Mouse (Mus musculus): ENCODE results near the gene Tnk2.

Gene Tnk2

DNA sequence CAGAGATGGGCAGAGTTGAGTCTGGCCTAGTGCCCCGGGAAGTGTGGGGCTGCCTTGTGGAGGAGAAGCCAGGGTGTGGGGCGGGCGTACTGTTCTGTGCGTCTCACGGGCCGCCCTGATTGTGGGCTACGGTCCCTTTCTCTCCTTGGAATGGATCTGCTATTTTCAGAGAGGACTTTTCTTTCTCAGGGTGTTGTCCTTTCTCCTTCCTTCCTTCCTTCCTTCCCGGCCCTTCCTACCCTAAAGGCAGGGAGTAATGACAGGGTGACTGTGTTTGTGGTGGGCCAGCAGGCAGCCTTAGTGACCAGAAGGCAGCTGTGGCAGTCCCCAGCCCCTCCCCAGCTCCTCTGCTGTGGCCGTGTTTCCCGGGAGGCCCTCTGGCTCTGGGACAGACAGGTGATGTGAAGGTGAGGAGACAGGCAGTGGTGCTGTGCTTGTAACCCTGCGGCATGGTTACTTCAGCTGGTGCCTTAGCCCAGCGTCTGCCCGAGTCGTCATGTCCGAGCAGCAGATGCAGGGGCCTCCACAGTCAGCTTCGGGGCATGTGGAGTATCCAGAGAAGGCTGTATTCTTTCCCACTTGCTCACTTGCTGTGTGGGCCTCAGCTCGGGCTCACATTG is 30.6 kb downstream of the Tnk2 start:
- ATAC-seq (ENCODE audit: insufficient number of reproducible peaks, low FRiP score, low TSS enrichment): no peak

DNA sequence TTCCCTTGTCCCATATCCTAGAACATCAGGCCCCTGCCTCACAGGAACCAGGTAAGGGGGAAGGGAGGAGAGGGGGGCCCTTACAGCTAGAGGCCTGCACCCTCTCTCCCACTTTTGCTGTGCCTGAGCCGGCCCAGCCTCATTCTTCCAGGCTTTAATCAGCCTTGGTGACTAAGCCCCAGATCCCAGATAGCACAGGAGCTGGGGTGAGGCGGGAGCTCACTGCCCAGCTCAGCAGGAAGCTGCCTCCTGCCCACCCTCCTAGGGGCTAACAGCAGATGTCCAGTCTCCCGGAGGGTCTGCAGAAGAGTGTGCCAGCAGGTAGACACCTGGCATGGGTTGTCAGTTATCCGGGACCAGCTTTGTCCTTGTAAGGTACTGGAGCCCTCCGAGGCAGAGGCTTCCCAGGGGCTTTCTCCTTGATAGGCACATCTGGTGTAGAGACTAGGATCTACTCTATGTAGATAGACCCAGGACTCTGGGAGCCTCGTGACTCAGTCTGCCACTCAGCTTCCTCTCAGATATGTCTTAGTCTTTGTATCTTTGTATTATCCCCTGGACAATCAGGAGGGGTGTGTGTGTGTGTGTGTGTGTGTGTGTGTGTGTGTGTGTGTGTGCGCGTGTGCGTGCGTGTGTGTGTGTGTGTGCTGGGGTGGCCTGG is 33.5 kb downstream of the Tnk2 start:
- ATAC-seq (ENCODE audit: insufficient number of reproducible peaks, low FRiP score, low TSS enrichment): no peak

- no peak for ATAC-seq (ENCODE audit: insufficient number of reproducible peaks, low FRiP score, low TSS enrichment)
These were observed 34.2 kb downstream of the Tnk2 start for GRCm38 (mm10) chr16:32677903-32678302.

GRCm38 (mm10) chr16:32678812-32679211 is 35.1 kb downstream of the Tnk2 start:
- no peak for ATAC-seq (ENCODE audit: insufficient number of reproducible peaks, low FRiP score, low TSS enrichment)

DNA sequence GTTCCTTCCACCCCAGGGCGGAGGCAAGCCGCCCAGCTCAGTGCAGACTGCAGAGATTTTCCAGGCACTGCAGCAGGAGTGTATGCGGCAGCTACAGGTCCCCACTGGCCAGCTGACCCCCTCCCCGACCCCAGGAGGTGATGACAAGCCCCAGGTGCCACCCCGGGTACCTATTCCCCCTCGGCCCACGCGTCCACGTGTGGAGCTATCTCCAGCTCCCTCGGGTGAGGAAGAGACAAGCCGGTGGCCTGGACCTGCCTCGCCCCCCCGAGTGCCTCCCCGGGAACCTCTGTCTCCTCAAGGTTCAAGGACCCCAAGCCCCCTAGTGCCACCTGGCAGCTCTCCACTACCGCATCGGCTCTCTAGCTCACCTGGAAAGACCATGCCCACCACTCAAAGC is 36.3 kb downstream of the Tnk2 start:
- ATAC-seq (ENCODE audit: insufficient number of reproducible peaks, low FRiP score, low TSS enrichment): no peak

- no peak for ATAC-seq (ENCODE audit: insufficient number of reproducible peaks, low FRiP score, low TSS enrichment)
These were observed 37.1 kb downstream of the Tnk2 start for GRCm38 (mm10) chr16:32680806-32681205.

- 0 out of 2 replicates have a peak, but pooled peaks have one; percentile 26 for ATAC-seq (ENCODE audit: insufficient number of reproducible peaks, low FRiP score, low TSS enrichment)
These were observed 38.5 kb downstream of the Tnk2 start for GRCm38 (mm10) chr16:32682194-32682593.

DNA sequence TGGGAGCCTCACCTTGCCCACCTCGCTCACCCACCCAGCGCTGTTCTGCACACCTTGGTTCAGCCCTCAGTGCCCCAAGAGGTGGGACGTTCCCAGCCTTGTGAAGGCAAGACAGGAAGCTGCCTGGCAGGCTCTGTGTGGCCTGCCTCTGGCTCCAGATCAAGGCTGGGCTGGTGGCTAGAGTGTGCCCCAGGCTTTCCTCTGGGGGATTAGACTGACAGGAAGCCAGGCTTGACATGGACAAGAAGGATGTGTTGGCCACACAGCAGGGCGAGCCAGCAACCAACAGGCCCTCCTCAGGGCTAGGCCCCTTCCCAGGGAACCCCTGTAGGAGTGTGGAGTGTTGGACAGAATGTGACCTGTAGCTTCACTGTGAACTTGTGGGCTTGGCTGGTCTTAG is 39.2 kb downstream of the Tnk2 start:
- no peak for ATAC-seq (ENCODE audit: insufficient number of reproducible peaks, low FRiP score, low TSS enrichment)

DNA sequence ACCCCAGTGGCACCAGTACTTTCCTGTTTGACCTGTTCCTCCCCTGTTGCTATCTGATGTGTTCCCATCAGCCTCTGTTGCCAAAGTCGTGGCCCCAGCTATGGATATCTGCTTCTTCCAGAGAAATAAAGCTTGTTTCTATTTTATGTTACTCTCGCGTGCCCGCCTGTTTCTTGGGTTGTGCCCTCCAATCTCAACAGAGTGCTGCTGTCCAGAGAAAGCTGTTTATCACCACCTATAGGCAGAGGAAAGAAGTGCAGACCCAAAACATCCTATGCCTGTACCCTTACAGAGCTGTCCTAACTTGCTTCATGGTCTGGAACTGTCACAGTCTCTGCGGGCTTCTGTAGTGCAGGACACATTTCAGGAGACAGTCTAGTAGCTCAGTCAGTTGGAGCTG is 39.7 kb downstream of the Tnk2 start:
- ATAC-seq (ENCODE audit: insufficient number of reproducible peaks, low FRiP score, low TSS enrichment): peak; percentile 50; the same call in 1 of the 2 replicates

DNA sequence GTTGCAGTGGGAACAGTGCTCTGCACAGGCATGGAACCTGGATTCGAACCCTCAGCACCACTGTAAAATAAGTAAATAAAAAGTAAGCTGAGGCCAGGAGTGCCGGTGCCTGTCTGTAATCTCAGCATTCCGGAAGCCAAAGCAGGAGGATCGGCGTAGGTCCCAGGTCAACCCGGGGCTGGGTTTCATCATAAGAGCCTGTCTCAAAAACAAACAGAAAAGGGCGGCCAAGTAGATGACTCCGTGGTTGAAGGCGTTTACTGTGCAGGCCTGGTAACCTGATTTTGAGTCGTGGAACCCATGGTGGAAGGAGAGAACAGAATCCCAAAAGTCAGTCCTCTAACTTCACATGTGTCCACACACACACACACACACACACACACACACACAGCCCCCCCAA is 41.7 kb downstream of the Tnk2 start:
- no peak for ATAC-seq (ENCODE audit: insufficient number of reproducible peaks, low FRiP score, low TSS enrichment)

DNA sequence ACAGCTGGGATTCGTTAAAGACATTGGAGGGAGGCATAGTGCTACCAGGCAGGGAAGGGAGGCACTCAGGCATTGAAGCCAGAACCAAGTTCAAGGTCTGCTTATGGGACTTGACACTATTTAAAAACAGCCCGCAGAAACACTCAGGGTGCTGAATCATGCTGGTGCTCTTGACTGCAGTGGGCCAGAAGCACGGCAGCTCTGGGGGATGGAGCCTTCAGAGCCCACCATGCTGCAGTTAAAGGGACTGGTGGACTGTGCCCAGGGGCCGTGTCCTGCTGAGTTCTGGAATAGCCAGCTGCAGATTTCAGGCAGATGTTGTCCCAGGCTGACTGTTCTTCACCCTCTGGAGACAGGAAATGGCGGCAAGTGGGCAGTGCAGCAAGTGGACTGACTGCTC is 42.3 kb downstream of the Tnk2 start:
- ATAC-seq (ENCODE audit: insufficient number of reproducible peaks, low FRiP score, low TSS enrichment): no peak

DNA sequence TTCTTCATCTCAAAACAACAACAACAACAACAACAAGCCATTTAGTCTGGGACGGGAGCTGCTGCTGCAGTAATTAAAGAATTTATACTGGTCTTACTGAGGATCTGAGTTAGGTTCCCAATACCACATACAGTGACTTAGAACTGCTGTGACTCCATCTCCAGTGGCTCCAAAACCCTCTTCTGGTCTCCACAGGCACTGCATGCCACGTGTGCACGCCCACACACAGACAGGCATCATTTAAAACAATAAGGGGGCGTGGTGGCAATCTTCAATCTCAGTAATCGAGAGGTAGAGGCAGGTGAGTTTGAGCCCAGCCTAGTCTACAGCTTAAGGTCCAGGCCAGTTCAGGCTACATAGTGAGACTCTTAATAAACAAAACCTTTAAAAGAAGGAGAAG is 43.5 kb downstream of the Tnk2 start:
- ATAC-seq (ENCODE audit: insufficient number of reproducible peaks, low FRiP score, low TSS enrichment): no peak

DNA sequence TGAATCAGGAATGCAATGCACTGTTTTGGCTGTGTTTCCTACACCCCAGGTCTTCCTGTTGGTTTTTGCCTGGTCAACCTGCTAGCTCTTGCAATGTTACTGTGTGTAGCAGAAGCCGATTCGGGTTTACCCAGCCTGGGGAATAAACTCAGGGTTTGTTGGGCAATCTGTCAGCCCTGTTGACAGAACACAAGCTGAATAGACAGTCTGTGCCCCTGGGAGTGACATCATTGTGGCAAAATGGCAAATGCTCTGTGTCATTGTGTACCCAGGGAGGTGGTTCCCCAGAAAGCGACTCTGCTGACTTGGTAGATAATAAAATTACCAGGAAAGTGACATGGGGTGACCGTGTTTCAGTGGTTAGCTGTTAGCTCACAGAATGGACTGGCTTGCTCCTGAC is 45.1 kb downstream of the Tnk2 start:
- no peak for ATAC-seq (ENCODE audit: insufficient number of reproducible peaks, low FRiP score, low TSS enrichment)

- ATAC-seq (ENCODE audit: insufficient number of reproducible peaks, low FRiP score, low TSS enrichment): peak; percentile 68
These were observed 45.8 kb downstream of the Tnk2 start for GRCm38 (mm10) chr16:32689501-32689900.

- no peak; the same call in 1 of the 2 replicates for ATAC-seq (ENCODE audit: insufficient number of reproducible peaks, low FRiP score, low TSS enrichment)
These were observed 53.3 kb downstream of the Tnk2 start for GRCm38 (mm10) chr16:32696841-32697464.

GRCm38 (mm10) chr16:32697665-32698446 is 54.2 kb downstream of the Tnk2 start:
- ATAC-seq (ENCODE audit: insufficient number of reproducible peaks, low FRiP score, low TSS enrichment): no peak

GRCm38 (mm10) chr16:32698550-32698949 is 54.9 kb downstream of the Tnk2 start:
- no peak for ATAC-seq (ENCODE audit: insufficient number of reproducible peaks, low FRiP score, low TSS enrichment)

DNA sequence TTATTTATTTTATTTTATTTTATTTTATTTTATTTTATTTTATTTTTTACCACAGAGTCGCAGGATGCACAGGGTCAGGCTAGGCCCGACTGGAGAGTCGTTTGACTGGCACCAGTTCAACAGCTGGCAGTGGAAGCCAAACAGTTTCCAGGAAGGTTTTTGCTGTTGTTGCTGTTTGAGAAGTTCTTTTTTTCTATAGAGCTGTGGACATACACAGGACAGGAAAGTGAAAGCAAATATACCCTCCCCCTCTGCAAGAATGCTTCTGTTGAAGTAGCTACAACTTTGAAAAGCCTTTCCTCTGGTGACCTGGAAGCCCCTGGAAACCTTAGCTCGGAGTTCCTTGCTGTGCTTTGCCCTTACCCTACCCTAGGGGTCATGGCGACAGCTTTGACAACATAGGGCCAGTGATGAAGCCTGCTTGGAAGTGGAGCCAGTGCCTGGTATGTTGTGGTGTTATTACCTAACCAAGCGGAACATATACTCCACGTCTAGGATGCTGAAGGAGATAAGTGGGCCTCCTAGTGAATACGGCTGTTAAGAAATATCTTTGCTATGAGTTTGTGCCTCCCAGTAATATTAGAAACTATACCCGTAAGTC is 59.7 kb downstream of the Tnk2 start:
- no peak for ATAC-seq (ENCODE audit: insufficient number of reproducible peaks, low FRiP score, low TSS enrichment)

DNA sequence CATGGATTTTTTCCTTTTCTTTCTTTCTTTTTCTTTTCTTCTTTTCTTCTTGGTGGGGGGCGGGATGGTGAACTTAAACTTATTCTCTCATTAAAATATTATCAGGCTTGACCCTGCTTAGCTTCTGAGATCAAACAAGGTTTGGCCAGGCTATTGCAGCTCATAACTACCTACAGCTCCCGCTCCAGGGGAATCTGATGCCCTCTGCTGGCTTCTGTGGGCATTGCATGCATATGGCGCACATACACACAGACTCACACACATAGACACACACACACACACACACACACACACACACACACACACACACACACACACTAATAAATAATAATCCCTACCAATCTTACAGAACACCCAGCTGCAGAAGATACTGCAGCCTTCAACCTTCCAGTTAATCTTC is 61.9 kb downstream of the Tnk2 start:
- ATAC-seq (ENCODE audit: insufficient number of reproducible peaks, low FRiP score, low TSS enrichment): no peak

DNA sequence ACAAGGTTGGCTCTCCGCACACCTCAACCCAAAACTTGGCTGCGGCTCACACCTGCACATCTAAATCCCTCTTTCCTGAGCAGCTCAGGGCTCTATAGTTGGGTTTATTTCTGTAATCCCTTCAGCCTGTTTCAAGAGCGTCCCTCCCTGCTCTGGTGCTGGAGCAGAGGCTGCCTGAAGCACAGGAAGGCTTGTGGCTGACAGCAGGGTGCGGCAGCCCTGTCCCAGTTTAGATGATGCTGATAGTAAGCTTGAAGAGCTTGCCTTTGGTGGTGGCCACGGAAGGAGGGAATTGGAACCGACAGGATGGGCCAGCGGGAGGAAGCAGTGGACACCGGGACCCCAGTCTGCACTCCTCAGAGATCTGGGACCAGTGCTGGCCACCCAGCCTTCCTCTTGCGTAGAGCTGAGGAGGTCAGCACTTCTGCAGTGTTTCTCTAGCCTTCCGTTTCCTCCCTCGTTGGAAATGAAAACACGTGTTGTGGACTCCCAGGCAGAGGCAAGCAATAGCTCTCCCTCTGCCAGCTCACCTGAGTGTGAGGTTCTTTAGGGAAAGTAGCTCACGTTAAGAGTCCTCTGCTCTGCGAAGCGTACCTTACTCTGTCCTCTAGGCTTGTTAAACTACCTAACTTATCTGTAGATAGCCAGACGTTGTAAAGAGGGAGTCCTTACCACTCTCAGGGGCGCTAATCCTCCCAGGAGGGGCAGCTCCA is 63.6 kb downstream of the Tnk2 start:
- 0 out of 2 replicates have a peak, but pooled peaks have one; percentile 49 for ATAC-seq (ENCODE audit: insufficient number of reproducible peaks, low FRiP score, low TSS enrichment)
